Mouse (Mus musculus) testis, adult 2 months (tissue): ENCODE measurements around the gene Slco3a1.

Experiments
- CTCF ChIP-seq: fragments of 200-500 bp; IDR thresholded peaks from 2 replicates; pipeline ENCODE4 v1.5.1; 2012; ENCODE audit warnings: low read depth, mild to moderate bottlenecking, inconsistent platforms, low read length, moderate library complexity; ENCODE audit not compliant: control insufficient read depth, insufficient read depth, insufficient replicate concordance
- POLR2A ChIP-seq: fragments of 200-500 bp; IDR thresholded peaks from 2 replicates; pipeline ENCODE4 v1.6.1; 2012; ENCODE audit warnings: low read depth, mild to moderate bottlenecking, inconsistent platforms, low read length, moderate library complexity; ENCODE audit not compliant: control insufficient read depth

DNA sequence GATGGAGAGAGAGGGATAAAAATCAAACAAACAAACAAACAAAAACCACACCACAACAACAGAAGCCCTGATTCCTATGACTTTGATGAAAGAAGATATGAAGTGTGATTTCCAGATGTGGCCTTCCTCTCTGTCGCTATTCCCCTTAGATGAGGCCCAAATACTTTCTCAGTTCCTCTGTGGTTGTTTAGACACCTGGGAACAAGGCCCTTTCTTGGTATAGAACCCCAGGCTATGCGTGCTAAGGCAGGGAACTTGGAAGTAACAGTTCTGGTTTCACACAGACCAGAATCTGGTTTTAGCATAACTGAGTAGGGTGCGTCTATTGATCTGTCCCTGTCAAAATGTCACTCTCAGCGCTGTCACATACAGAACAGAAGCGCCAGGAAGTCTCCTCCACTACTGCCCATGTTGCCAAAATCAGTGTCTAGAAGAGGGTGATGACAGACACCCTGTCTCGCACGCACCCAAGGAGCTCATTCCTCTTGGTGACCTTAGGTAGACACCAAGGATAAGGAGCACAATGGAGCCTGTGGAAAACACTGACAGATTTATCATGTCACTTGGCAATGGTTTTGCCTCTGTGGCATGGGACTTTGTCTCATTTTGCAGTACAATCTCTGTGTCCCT, 23.0 kb downstream of the Slco3a1 start:
- TF ChIP-seq CTCF, result no peak
- TF ChIP-seq POLR2A, result no peak
